Comparison of ENCODE assay signal across 24 mouse cellular contexts in the genomic region with DNA sequence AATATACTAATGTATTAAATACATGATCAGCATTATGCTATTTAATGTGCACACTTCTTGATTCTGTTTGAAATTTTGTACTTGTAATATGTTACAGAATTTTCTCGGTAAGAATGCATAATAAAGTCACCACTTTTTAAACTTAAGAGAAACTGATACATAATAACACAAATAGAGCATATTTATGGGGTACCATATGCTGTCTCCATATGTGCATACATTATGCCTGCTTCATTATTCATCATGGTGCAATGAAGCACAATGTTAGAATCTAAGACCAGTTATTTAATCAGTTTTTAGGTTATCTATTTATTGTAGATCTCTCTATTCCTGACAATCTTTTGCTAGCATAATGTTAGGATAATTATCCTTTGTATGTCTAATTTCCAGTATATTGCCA.
DNase-seq lines count a peak whose midpoint lies in the region; ATAC-seq and TF ChIP-seq lines count a peak whose summit lies in the region.
"Had no signal": no experiment of that assay in that cellular context is flagged by ENCODE, and none has a peak within 500 bp of the region (broad histone marks: within the 10 kb centered on the region; RNA-seq: fewer than 3 reads in every experiment).

No protein-coding gene starts in this region.

- WGBS in forebrain, embryonic 15.5 days, result 60% methylated on average over 1 of the region's 1 CpGs
- 83% methylated on average over 1 of the region's 1 CpGs for WGBS in forebrain, embryonic 12.5 days

- no peak overlapping the region for H3K4me3 ChIP-seq in forebrain, embryonic 15.5 days
- H3K4me3 ChIP-seq in forebrain, embryonic 12.5 days (replicated peaks), result no peak overlapping the region
- H3K4me3 ChIP-seq: embryonic facial prominence, embryonic 12.5 days; embryonic facial prominence, embryonic 15.5 days; heart, embryonic 12.5 days; heart, embryonic 15.5 days; hindbrain, embryonic 10.5 days; hindbrain, embryonic 13.5 days; intestine, embryonic 15.5 days had no signal

- H3K4me2 ChIP-seq in forebrain, embryonic 15.5 days (replicated peaks), result no peak overlapping the region
- H3K4me2 ChIP-seq in forebrain, embryonic 12.5 days, result no peak overlapping the region
- H3K4me2 ChIP-seq: embryonic facial prominence, embryonic 12.5 days; embryonic facial prominence, embryonic 15.5 days; heart, embryonic 12.5 days; heart, embryonic 15.5 days; hindbrain, embryonic 13.5 days; intestine, embryonic 15.5 days had no signal

- no peaks in the 10 kb centered on the region for H3K4me1 ChIP-seq in forebrain, embryonic 15.5 days
- peaks cover 10% of the 10 kb centered on the region for H3K4me1 ChIP-seq in forebrain, embryonic 12.5 days
- H3K4me1 ChIP-seq: embryonic facial prominence, embryonic 12.5 days; embryonic facial prominence, embryonic 15.5 days; heart, embryonic 12.5 days; heart, embryonic 15.5 days; intestine, embryonic 15.5 days had no signal

- H3K9ac ChIP-seq in forebrain, embryonic 15.5 days (replicated peaks), result no peak overlapping the region
- H3K9ac ChIP-seq in forebrain, embryonic 12.5 days, result no peak overlapping the region
- H3K9ac ChIP-seq: embryonic facial prominence, embryonic 12.5 days; embryonic facial prominence, embryonic 15.5 days; heart, embryonic 12.5 days; heart, embryonic 15.5 days; hindbrain, embryonic 13.5 days; intestine, embryonic 15.5 days had no signal

- TF ChIP-seq CTCF in brain, embryonic 14.5 days (IDR thresholded peaks at IDR 0.05; ENCODE audit: borderline replicate concordance, extremely low read depth, insufficient read depth, insufficient read length), result no peak

- TF ChIP-seq POLR2A in brain, embryonic 14.5 days (IDR thresholded peaks at IDR 0.05; ENCODE audit: borderline replicate concordance, extremely low read depth, insufficient read depth, insufficient read length, poor library complexity, severe bottlenecking), result no peak

- no peak overlapping the region for H3K27ac ChIP-seq in forebrain, embryonic 15.5 days (replicated peaks)
- H3K27ac ChIP-seq in forebrain, embryonic 12.5 days, result no peak overlapping the region
- H3K27ac ChIP-seq: embryonic facial prominence, embryonic 12.5 days; embryonic facial prominence, embryonic 15.5 days; heart, embryonic 15.5 days; hindbrain, embryonic 10.5 days; hindbrain, embryonic 13.5 days; intestine, embryonic 15.5 days had no signal

- no peaks in the 10 kb centered on the region for H3K36me3 ChIP-seq in forebrain, embryonic 15.5 days
- H3K36me3 ChIP-seq in forebrain, embryonic 12.5 days (replicated peaks), result no peaks in the 10 kb centered on the region
- H3K36me3 ChIP-seq: embryonic facial prominence, embryonic 12.5 days; embryonic facial prominence, embryonic 15.5 days; heart, embryonic 12.5 days; heart, embryonic 15.5 days; hindbrain, embryonic 10.5 days; hindbrain, embryonic 13.5 days; intestine, embryonic 15.5 days had no signal

- peak; percentile 12 for DNase-seq in layer of hippocampus, adult 9-10 months (ENCODE audit: low spot score)
- no peak for DNase-seq in layer of hippocampus, adult 9-11 months
- DNase-seq in brain, embryonic 14.5 days (ENCODE audit: low read depth), result peak; percentile 67
- no peak for DNase-seq in thymus, postnatal 0 days (ENCODE audit: low spot score)
- DNase-seq: adrenal gland, adult 8-10 months; cerebellum, adult 11 months; cerebellum, adult 2 months; cerebellum, adult 9-11 months; gastrocnemius, postnatal 25 days; heart, adult 18-20 months; heart, postnatal 10 days; heart, postnatal 36 days; kidney, adult 11 months had no signal

- no peaks in the 10 kb centered on the region for H3K27me3 ChIP-seq in forebrain, embryonic 15.5 days
- no peaks in the 10 kb centered on the region for H3K27me3 ChIP-seq in forebrain, embryonic 12.5 days
- H3K27me3 ChIP-seq: embryonic facial prominence, embryonic 12.5 days; embryonic facial prominence, embryonic 15.5 days; heart, embryonic 12.5 days; heart, embryonic 15.5 days; hindbrain, embryonic 13.5 days; intestine, embryonic 15.5 days had no signal

- H3K9me3 ChIP-seq in forebrain, embryonic 15.5 days, result no peaks in the 10 kb centered on the region
- H3K9me3 ChIP-seq in forebrain, embryonic 12.5 days, result no peaks in the 10 kb centered on the region
- H3K9me3 ChIP-seq: embryonic facial prominence, embryonic 12.5 days; embryonic facial prominence, embryonic 15.5 days; heart, embryonic 12.5 days; heart, embryonic 15.5 days; hindbrain, embryonic 10.5 days; hindbrain, embryonic 13.5 days; intestine, embryonic 15.5 days had no signal

- ATAC-seq in forebrain, embryonic 15.5 days (replicated peaks), result peak; percentile 71
- no peak for ATAC-seq in forebrain, embryonic 12.5 days (ENCODE audit: low FRiP score)
- ATAC-seq: CD4-positive, CD25-positive, alpha-beta regulatory T cell, adult 4 months; hindbrain, embryonic 16.5 days; intestine, embryonic 15.5 days had no signal

Comparison
In these comparisons a context has a peak if more than half of its experiments do, and no peak if none do; other contexts are left out.
1. DNase-seq: peak in layer of hippocampus, adult 9-10 months (single experiment) and brain, embryonic 14.5 days (single experiment); none in layer of hippocampus, adult 9-11 months (single experiment) and thymus, postnatal 0 days (single experiment).